Mouse (Mus musculus): Measurements from ENCODE around the gene Gprin2.

The Gprin2 gene

DNA sequence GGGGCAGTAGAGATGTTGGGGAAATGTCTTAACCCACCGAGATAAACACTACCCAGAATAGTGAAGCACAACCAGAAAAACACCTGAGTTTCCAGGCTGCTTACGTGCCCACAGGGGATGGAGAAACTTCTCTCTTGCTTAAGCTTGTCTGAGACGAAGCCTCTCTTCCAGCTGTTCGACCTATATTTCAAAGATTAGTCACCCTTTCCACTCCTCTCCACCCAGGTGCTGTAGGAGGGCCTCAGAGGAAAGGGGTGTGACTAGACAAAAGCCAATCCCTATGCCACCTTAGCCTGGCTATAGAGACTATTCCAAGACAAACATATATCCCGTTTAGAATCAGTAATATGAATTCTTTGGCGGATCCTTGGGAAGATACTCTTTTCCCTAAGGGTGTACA, 6.5 kb upstream of the Gprin2 start:
- no peak for DNase-seq (ENCODE audit: low read depth, low spot score)

DNA sequence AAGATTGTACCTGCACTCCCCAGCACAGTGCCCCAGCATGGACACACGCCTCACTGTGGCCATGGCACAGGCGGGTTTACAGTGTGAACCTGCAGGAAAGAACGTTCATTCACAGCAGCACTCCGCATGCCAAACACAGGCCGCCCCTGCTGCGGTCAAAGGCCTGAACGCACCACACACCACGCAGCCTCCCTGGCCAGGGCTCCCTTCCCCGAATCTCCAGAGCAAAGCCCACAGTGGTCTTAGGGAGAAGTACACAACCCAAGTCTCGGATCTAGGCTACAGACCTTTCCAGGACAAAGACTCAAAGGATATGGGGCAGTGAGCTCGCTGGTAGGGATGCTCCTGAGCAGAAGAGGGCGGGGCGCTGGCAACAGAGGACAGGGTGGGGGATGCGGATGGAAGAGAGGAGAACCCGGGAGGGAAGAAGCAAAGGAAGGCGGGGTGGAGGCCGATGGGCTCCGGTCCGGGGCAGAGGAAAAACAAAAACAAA, 669 bp downstream of the Gprin2 start:
- DNase-seq (ENCODE audit: low read depth, low spot score): peak; percentile 55

DNA sequence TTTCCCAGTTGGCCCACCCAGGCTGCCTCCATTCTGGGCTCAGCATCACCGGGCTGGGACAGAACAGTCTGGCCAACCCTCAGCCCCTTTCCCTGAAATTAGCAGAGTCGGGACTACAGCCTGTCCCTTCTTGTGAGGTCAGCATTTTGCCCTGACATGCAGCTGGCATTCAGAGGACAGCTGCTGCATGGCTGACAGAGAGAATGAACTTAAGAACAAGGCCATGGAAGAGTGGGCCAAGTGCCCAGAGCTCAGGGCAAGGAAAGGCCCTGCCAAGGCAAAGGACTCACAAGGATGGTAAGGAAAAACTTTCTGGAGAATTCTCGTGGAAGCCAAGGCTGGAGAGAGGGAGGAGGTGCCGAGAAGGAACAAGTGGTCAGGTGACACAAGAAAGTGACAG, 4.7 kb downstream of the Gprin2 start:
- DNase-seq (ENCODE audit: low read depth, low spot score): no peak

DNA sequence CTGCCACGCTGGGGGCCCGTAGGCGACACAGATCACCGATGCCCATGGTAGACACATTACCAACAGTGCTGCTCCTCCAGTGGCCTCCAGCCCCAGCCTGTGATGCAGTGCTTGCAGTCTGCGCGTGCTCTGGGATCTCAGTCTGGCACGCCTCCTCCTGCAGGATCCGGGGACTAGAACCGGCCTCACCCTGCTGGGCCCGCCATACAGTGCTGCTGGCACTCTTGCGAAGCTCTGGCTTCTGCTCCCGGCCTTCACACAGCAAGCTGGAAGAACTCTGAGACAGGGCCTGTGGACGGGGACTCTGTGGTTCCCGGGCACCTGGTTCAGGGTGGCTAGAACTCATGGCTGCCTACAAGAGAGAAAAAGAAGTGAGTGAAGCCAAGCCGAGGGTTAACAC, 6.0 kb downstream of the Gprin2 start:
- DNase-seq (ENCODE audit: low read depth, low spot score): no peak

DNA sequence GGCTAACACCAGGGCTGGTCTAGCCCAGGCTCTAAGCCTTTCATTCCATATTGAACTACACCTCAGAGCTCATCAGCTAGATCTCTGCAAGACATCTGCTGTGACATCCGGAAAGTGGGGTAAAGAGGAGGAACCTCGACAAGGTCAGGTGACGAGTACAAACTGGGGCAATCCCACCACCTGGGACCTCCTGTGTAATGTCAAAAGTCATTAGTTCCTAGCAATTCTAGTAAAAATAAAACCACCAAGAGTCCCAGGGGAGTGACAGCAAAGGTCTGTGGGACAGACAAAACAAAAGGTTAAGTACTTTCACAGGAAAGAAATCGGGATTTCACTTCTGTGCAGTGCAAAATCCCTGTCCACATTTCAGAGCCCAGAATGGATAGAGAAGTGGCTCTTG, 7.6 kb downstream of the Gprin2 start:
- DNase-seq (ENCODE audit: low read depth, low spot score): no peak

DNA sequence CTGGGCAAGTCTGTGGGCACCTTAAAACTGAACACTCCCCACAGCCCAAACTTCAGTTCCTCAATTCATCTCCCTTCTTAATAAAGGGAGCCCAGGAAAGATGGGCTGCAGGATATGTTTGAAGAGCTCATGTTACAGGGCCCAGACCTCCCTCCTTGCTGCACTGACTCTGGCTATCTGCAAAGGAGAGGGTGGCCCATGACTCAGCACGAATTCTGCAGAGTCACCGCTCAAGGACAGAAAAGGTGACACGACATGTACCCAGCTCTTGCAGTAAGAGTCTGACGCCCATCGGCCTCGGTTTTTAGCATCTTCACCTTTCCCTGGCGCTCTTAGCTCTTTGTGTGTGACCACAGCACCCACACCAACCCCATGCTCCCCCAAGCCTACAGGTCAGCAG, 11.1 kb downstream of the Gprin2 start:
- peak; percentile 68 for DNase-seq (ENCODE audit: low read depth, low spot score)

- peak; percentile 84 for DNase-seq (ENCODE audit: low read depth, low spot score)
Measured at GRCm38 (mm10) chr14:34188629-34189028, 12.8 kb downstream of the Gprin2 start.

- DNase-seq (ENCODE audit: low read depth, low spot score): no peak
Measured at GRCm38 (mm10) chr14:34183101-34183500, 18.4 kb downstream of the Gprin2 start.

- no peak for DNase-seq (ENCODE audit: low read depth, low spot score)
Measured at GRCm38 (mm10) chr14:34179351-34179750, 22.1 kb downstream of the Gprin2 start.

GRCm38 (mm10) chr14:34171107-34171506, 30.3 kb downstream of the Gprin2 start:
- DNase-seq (ENCODE audit: low read depth, low spot score): no peak

GRCm38 (mm10) chr14:34155752-34156151, 45.7 kb downstream of the Gprin2 start:
- no peak for DNase-seq (ENCODE audit: low read depth, low spot score)

GRCm38 (mm10) chr14:34154601-34155337, 46.7 kb downstream of the Gprin2 start:
- DNase-seq (ENCODE audit: low read depth, low spot score): peak; percentile 45

GRCm38 (mm10) chr14:34152342-34152741, 49.1 kb downstream of the Gprin2 start, which contains the start of gene Npy4r:
Npy4r (minus strand) TSS chr14:34152489.
- peak; percentile 72 for DNase-seq (ENCODE audit: low read depth, low spot score)

- DNase-seq (ENCODE audit: low read depth, low spot score): no peak
Measured at GRCm38 (mm10) chr14:34142915-34143314, 58.5 kb downstream of the Gprin2 start.

DNA sequence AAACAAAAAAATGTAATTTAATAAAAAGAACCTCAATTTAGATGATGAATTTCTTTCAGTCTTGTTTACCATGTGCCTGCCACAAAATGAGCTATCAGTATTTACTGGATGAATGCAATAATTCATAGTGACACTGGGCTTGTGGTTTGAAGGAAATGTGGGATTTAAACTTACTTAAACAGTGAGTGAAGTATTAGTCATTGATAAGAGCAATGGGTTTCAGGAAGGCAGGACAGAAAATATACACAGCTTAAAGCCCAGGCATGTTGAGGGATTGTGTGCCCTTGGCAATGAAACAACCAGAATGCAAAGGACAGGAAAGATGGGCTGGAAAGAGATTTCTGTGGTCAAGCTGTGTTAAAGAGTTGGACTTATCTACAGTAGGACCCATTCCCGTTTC, 59.1 kb downstream of the Gprin2 start:
- no peak for DNase-seq (ENCODE audit: low read depth, low spot score)

DNA sequence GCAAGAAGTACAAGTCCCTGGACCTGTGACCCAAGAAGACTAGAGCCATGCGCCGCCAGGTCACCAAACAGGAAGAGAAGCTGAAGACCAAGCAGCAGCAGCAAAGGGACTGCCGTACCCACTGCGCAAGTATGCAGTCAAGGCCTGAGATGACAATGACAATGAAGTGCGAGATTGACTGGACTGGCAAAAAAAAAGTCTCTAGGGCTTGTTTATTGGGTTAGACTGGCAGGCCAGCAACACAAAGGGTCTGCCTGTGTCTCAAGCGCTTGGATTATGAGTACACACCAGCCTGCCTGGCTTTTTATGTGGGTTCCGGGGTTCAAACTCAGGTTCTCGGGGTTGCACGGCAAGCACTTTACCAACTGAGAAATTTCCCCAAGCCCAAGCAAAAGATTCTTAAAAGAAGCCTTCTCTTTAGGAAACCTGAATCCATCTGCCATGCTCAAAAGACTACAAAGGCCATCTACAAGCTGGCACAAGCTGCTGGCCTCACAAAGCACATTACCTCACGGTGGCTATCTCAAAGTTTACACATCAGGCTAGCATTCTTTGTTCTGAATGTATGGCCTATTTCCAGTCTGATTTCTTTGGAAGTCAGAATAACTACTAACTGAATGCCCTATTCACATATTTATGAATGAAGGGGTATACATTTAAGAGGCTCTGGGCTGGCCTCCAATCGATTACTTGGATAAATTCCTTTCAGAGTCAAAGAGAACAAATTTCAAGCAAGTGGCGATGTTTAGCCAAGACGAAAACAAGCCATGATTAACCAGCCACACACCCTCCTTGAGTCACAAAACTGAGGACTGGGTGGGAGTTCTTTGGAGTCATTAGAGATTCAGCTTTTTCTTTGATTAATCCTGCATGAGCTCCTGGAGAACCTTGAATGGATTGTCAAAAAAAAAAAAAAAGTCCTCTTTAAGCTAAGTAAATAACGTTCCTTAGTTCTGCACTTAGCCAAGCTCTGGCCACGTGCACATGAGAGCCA, 61.5 kb downstream of the Gprin2 start:
- DNase-seq (ENCODE audit: low read depth, low spot score): no peak

All from ES-CJ7 (cell line).